Mouse (Mus musculus) thymus, adult 2 months (tissue): ENCODE measurements at regions not wholly inside any gene's neighbourhood (a gene's known extent, or its start where the extent isn't known, plus 50 kb on each side); places are given as distances from the start of the nearest gene placed in this dataset.

Source experiments
- CTCF ChIP-seq: fragments of 200-500 bp; IDR thresholded peaks from 2 replicates; pipeline ENCODE4 v1.5.1; 2012; ENCODE audit warnings: mild to moderate bottlenecking, control low read depth, low read length, moderate library complexity, borderline replicate concordance; ENCODE audit not compliant: control insufficient read depth, poor library complexity, insufficient read depth; ENCODE audit errors: extremely low read depth
- POLR2A ChIP-seq: fragments of 200-500 bp; IDR thresholded peaks from 2 replicates; pipeline ENCODE4 v1.6.1; 2012; ENCODE audit warnings: mild to moderate bottlenecking, low read length, control low read depth, moderate library complexity; ENCODE audit not compliant: control insufficient read depth, poor library complexity, insufficient read depth; ENCODE audit errors: extremely low read depth

DNA sequence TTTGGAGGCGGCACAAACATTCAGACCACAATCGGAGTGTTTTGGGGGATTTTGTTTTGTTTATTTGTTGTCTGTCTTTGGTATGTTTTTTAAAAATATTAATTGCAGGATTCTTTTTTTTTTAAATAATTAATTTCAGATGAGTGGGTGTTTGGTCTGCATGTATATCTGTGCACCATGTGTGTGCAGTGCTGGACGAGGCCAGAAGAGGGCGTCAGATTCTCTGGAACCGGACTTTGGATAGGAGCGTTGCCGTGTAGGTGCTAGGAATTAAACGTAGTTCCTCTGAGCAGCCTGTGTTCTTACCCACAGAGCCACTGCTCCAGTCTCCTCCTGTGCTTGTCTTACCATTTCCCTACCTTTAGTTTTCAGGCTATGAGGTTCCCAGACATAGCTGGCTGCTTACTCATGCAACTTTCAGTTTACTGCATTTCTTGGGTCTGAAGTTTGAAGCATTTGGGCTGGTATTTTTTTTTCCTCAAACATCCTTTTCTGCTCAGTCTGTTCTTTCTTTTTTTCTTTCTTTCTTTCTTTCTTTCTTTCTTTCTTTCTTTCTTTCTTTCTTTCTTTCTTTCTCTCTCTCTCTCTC, 95.4 kb upstream of the Arhgap5 start:
- TF ChIP-seq CTCF (no peak), POLR2A (no peak)
